ENCODE assay signal across 18 mouse cellular contexts in genomic region chr13:39392589-39392988, GRCm38 (mm10).
DNase-seq lines count a peak whose midpoint lies in the region.
"Had no signal": no experiment of that assay in that cellular context is flagged by ENCODE, and none has a peak within 500 bp of the region (broad histone marks: within the 10 kb centered on the region; RNA-seq: fewer than 3 reads in every experiment).

No protein-coding gene starts in this region.

- DNase-seq in kidney, adult 9 months: peak; percentile 37
- DNase-seq in kidney, adult 18-20 months: no peak
- DNase-seq in 3T3-L1 (ENCODE audit: low read depth, low spot score): peak; percentile 25
- peak; percentile 66 for DNase-seq in adipocyte (ENCODE audit: low spot score)
- DNase-seq in heart, adult 8-10 months (ENCODE audit: low spot score): no peak
- no peak for DNase-seq in cerebellum, adult 18-20 months
- DNase-seq: adrenal gland, adult 2 months; adrenal gland, postnatal 14 days; cerebellum, adult 11 months; cerebellum, adult 8-10 months; cerebellum, postnatal 10 days; cerebellum, postnatal 36 days; embryo, embryonic 11 days; gastrocnemius, postnatal 10 days; gastrocnemius, postnatal 36 days; heart, adult 11 months; heart, postnatal 10 days; heart, postnatal 36 days had no signal

Comparison
In these comparisons a context has a peak if more than half of its experiments do, and no peak if none do; other contexts are left out.
1. DNase-seq: peak in kidney, adult 9 months (single experiment), 3T3-L1 (single experiment) and adipocyte (single experiment); none in kidney, adult 18-20 months (single experiment), heart, adult 8-10 months (single experiment) and cerebellum, adult 18-20 months (0 of 2).